Mouse (Mus musculus): ENCODE data around the gene Dock6. TPM values are rescaled to one million over a fixed set of nuclear protein-coding genes. Genes with fewer than 3 reads are reported as not detected.
A peak's percentile ranks its signal among the peaks of the same experiment; 100 is the strongest.
"Not testable (repeated sequence)": the region's sequence is repeated elsewhere in the genome, so short reads cannot be mapped to it uniquely, and the experiment has no call there.

Gene Dock6
- total RNA-seq (2021), result 10 to 100 TPM; 11.3 to 13.1 TPM
- long read RNA-seq, partial matches to known transcripts, result 1 of 4 reads
- long read RNA-seq, other reads (novel, unspliced or antisense), result 3 of 4 reads

DNA sequence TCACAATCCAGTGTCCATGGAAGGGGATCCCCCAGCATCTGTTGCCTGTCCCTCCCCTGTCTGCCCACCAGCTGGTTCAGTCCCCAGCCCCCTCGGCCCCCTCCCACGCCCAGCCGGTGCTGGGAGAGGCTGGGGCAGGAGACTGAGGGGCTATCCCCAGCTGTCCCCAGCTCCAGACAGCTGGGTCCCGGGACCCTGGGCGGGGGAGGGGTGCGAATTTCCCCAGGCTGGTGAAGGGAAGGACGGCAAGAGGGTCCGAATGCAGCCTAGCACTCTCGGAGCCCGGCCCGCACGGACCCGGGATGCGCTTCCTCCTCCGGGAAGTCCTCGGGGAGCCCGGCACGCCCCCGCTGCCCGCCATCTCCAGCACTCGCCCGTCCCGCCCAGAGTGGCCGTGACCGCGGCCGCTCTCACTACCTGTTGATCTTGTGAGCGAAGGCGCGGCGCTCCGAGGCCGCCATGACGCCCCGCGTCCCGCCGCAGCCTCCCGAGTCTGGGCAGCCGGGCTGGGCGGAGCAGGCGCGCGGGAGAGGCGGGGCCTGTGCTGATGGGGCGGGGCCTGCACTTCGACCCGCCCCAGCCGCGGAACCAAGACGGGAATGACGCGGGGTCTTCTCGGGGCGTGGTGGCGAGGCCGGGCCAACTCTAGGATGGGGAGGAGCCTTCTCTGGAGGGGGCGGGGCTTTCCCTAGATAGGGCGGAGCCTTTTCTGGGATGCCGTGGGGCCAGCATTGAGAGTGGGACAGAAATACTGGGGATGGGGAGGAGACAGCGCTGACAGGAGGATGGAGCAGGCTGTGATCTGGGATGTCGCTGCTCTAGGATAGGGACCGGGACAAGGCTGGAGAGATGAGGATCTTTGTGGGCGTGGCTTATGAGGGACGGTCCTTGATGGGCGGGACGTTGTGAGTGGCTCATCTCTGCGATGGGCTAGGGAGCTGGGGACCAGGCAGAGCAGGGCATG is at the start of gene Dock6:
Dock6 (minus strand) TSS at position 508 of the 964 bp plus-strand sequence.
- peak; percentile 38 to 75 for DNase-seq (ENCODE audit: low spot score in 2 of 2)

DNA sequence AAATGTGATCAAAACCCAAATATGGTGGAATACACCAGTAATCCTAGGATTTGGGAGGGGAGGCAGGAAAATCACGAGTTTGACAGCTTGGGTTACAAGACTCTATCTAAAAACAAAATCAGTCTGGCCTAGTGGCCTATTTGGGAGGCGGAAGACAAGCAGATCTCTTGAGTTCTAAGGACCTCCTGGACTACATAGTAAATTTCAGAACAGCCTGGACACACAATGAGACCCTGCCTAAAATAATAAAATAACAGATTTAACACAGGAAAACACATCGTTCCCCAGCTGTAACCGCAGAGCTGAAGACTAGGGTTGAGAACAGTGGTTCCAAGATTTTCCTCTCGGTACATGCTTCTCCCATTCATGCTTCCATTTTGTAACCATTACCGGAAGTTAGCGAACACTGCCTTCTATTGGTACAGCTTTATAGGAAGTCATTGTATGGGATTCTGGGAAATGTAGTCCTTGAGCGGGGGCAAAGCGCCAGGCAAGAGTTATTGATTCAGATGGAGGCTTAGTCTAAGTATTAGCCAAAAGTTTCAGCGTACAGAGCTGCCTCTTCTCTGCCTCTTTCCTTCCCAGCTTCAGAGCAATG is 48.9 kb upstream of the Dock6 start:
- peak; percentile 50 to 87 for DNase-seq (ENCODE audit: low spot score in 2 of 2)

DNA sequence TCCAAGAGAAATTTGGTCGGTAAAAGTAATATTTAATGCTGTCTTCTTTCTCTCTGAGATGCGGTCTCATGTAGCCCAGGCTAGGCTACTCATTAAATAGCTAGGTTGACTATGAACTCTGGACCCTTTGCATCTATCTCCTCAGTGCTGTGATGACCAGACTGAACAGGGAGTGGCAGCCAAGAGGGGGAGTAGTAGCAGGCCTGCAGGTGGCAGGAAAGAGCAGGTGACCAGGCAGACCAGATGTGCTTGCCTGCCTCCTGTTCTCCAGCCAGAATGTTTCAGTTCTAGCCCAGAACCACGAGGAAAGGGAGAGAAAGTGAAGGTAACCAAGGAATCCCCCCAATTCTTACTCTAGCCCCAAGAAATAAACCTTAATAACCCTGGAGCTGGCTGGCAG is 36.8 kb upstream of the Dock6 start:
- no peak for DNase-seq (ENCODE audit: low spot score in 2 of 2)

DNA sequence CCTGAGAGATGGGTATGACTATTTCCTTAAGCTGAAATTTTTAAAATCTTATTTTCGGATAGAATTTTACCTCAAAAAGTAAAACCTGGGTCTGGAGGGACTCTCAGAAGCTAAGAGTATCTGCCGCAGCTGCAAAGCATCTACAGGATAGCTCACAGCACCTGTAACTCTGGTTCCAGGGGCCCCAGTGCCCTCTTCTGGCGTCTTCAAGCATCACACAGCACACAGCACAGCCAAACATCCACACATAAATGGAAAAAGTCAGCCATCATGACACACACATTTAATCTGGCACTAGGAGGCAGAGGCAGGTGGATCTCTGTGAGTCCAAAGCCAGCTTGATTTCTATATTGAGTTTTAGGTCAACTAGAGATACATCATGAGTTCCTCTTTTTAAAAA is 24.2 kb upstream of the Dock6 start:
- DNase-seq (ENCODE audit: low spot score in 2 of 2), result no peak

DNA sequence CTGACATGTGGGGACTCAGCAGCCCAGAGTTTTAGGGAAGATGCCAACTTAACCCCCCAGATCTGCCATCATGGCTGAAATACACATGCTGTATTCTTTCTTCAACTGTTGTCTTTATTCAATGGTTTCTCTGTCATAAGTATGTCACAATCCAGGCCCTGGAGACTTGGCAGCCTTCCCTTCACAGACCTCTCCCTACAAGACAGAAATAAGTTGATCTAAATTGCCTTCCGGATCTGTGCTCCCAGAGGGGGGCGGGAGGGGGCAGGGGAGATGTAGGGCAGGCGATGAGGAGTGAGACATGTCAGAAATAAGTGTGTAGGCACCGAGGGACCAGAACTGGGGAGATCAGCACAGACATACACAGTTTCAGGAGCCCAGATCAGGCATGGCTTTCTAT is 19.8 kb upstream of the Dock6 start:
- no peak for DNase-seq (ENCODE audit: low spot score in 2 of 2)

DNA sequence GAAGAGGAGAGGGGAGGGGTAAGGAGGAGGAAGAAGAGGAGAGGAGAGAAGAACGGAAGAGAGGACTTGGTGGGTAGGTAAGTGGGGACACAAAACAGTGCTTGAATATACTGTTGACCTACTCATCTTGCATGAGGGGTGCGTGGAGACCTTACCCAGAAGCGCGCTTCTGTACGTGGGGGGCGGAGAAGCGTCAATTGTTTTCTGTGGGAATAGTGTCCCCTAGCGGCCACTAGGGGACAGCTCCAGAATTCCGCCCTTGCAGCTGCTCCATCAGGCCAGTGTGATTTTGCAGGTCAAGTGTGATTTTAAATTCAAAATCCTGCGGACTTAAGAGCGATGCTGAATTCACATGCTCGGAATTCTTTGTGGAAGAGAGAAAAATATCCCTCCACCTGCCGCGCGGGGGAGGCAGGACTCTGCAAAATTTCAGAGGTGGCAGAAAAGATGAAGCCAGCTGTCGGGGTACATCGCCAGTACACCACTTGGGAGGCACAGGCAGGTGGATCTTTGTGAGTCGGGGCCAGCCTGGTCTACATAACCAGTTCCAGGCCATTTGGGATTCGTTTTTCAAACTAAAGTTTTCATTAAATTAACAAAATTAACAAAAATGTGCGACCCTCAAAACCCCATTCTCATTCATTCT is 18.6 kb upstream of the Dock6 start:
- peak in 1 of 2 experiments; percentile 63 for DNase-seq (ENCODE audit: low spot score in 2 of 2)

DNA sequence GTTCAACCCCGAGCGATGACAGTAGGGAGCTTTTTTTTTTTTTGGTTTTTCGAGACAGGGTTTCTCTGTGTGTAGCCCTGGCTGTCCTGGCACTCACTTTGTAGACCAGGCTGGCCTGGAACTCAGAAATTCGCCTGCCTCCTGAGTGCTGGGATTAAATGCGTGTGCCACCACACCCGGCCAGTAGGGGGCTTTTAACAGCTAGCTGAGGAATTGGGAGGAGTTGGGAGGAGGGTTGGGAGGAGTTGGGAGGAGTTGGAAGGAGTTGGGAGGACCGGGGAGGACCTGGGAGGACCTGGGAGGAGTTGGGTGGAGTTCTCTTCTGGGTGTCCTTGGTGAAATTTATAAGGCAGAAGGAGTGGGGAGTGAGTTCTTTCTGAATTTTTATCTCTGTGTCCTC is 16.9 kb upstream of the Dock6 start:
- peak in 1 of 2 experiments; percentile 52 for DNase-seq (ENCODE audit: low spot score in 2 of 2)

DNA sequence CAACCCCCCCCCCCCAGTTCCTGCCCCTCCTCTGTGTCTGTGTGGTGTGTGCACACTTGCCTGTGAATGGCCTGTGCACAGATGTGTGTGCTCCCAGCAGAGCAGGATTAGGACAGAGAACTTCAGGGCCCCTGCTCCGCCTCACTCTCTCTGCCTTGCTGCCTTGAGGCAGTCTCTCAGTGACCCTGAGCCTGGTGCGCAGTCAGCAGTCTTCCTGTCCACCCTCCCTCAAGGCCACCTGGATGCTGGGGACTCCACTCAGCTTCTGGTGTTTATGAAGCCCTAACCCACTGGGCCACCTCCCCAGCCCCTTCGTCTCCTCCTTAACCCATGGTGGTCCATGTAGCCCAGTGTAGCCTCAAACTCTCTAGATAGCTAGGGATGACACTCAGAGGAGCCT is 15.3 kb upstream of the Dock6 start:
- DNase-seq (ENCODE audit: low spot score in 2 of 2), result no peak

DNA sequence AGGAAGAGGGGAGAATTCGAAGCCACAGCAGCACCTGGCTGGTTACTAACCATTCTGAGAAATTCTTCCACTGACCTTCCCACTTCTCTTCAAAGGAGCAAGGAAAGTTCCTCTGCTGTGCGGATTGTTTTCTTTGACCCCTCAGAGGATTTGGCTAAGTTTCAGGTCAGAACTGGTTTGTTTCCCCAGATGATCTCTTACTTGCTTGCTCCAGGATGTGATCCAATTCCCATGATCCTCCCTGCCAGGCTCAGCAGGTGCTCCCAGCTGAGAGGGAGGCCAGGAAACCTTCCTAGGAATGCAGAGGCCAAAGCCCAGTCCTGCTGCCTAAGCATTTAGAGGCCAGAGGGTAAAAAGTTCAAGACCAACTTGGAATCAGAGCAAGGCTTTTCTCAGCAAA is 14.2 kb upstream of the Dock6 start:
- no peak for DNase-seq (ENCODE audit: low spot score in 2 of 2)

DNA sequence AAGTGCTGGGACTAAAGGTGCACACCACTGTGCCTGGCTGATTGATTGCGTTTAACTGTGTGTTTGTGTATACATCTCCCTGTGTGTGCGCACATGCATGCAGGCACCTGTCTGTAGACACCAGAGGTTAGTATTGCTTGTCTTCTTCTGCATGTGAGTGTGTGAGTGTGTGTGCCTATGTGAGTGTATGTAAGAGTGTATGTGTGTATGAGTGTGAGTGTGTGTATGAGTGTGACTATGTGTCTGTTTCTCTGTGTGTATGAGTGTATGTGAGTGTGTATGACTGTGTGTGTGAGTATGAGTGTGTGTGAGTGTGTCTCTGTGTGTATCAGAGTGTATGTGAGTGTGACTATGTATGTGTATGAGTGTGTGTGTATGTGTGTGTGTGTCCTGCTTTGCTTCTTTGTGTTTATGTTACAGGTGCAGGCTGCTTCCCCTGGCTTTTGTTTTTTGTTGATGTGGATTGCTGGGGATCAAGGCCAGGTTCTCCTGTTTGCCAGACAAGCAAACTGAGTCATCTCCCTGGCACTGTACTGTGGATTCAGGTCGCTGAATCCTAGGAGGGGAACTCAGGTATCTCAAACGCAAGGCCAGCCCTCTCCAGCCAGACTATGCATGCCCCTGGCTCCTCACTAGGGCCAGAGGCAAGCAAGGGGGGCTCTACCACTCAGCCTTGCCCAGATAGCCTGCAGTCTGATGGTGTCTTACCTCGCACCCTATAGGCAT is 13.4 kb upstream of the Dock6 start:
- no peak for DNase-seq (ENCODE audit: low spot score in 2 of 2)

DNA sequence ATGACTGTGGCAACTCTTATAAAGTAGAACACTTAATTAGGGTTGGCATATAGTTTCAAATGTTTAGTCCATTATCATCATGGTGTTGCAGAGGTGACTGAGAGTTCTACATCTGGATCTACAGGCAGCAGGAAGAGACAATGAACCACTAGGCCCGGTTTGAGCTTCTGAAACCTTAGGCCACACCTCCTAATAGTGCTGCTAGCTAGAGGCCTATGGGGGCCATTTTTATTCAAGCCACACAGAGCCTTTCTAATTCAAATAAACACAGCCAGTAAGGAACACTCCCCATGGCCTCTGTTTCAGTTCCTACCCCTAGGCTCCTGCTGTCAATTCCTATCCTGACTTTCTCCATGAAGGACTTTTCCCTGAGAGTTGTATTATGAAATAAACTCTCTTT is 9.7 kb upstream of the Dock6 start:
- DNase-seq (ENCODE audit: low spot score in 2 of 2), result no peak

DNA sequence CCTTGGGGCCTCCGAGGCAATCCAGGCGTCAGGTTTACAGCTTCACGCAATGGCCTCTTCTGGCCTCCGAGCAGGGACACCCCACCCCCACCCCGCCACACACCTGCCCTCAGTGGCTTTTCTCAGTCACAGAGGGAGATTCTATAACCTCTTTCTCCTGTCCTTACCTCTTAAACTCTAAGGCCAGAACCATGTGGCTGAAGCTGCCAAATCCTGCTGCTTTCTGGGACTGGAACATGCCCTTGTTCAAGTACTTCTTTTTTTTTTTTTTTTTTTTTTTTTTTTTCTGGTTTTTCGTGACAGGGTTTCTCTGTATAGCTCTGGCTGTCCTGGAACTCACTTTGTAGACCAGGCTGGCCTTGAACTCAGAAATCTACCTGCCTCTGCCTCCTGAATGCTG is 7.9 kb upstream of the Dock6 start:
- DNase-seq (ENCODE audit: low spot score in 2 of 2), result not testable (repeated sequence)

DNA sequence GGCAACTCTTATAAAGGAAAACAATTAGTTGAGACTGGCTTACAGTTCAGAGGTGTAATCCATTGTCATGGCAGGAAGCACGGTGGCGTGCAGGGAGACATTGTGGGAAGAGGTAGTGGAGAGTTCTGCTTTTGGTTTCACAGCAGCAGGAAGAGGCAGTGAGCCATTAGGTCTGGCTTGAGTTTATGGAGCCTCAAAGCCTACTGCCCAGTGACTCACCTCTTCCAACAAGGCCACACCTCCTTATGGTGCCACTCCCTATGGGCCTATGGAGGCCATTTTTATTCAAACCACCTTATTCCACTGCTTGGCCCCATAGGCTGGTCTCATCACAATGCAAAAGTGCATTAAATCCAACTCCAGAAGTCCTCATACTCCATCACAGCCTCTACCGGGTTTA is 7.2 kb upstream of the Dock6 start:
- DNase-seq (ENCODE audit: low spot score in 2 of 2), result no peak

DNA sequence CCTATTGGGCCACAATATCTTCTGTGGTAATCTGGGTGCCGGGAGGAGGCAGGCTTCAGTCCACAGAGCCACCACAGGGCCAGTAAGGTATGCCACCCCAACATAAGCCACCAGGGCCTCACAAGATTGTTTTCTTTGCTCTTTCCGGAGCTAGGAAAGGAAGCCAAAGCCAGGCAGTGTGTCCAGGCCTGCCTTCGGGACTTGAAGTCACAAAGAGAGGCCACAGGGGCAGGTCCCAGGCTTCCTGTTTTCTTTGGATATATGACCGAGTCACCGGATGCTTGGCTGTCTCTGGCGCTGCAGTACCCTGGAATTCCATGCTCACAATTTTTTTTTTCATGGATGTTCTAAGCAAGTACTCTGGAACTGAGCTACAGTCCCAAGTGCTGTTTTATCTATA is 5.6 kb upstream of the Dock6 start:
- DNase-seq (ENCODE audit: low spot score in 2 of 2), result no peak

DNA sequence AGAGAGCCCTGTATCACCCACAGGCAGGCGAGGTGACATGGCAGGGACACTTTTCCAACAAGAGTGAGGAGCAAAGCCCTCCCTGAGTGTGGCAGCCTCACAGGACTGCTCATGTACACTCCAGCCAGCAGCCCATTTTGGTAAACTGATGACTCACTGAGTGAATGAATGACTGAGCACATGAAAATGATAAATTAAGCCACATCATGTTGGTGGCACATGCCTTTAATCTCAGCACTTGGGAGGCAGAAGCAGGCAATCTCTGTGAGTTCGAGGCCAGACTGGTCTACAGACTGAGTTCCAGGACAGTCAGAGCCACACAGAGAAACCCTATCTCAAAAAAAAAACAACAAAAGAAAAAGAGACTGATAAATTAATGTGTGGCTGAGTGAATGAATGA is 5.1 kb upstream of the Dock6 start:
- DNase-seq (ENCODE audit: low spot score in 2 of 2), result no peak

DNA sequence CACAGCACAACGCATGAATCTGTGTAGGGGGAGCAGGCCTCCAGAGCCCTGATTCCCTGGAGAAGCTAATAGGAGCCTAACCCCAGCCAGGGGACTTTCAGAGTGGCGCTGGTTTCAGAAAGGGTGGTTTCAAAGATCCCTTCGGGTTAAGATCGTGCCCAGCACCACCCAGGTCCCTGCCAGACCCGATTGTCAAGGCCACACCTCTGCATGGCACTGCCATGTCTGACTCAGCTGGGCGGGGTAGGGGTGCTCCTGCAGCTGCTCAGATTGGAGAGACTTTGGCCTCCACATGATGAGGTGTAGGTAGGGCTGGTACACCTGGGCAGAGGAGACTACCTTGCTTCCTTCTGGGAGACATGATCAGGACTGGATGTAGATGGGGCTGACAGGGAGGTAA is 2.5 kb upstream of the Dock6 start:
- DNase-seq (ENCODE audit: low spot score in 2 of 2), result no peak

DNA sequence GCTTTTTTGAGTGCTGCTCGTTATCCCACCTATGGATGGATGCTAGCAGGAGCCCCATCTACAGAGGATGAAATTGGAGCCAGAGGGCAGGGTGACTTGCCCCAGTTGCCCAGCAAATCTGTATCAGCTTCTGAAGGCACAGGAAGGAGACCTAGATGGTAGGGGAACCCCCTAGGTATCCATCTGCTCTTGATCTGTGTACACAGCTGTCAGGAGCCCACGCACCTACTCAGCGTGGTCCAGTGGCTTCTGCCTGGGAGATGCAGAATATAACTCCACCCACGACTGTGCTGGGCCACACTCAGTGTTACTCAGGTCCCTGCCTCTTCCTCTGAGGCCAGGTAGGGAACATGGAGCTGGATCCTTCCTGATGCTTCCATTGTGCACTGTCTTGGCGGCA is 1.5 kb upstream of the Dock6 start:
- no peak for DNase-seq (ENCODE audit: low spot score in 2 of 2)

DNA sequence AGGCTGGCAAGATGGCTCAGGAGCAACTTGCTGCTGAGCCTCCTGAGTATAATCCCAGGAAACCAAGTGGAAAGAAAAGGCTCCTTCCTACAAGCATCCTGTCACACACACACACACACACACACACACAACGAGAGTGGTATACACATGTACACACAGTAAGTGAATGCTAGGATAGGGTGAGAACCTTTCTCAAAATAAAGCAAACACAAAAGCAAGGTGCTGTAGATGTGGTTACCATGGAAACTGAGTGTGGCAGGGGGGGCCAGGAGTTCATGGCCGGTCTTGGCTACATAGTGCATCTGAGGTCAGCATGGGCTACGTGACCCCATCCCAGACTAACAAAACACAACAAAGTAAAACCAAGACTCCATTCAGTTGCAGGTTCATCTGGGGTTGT is 1.4 kb downstream of the Dock6 start:
- DNase-seq (ENCODE audit: low spot score in 2 of 2), result no peak

DNA sequence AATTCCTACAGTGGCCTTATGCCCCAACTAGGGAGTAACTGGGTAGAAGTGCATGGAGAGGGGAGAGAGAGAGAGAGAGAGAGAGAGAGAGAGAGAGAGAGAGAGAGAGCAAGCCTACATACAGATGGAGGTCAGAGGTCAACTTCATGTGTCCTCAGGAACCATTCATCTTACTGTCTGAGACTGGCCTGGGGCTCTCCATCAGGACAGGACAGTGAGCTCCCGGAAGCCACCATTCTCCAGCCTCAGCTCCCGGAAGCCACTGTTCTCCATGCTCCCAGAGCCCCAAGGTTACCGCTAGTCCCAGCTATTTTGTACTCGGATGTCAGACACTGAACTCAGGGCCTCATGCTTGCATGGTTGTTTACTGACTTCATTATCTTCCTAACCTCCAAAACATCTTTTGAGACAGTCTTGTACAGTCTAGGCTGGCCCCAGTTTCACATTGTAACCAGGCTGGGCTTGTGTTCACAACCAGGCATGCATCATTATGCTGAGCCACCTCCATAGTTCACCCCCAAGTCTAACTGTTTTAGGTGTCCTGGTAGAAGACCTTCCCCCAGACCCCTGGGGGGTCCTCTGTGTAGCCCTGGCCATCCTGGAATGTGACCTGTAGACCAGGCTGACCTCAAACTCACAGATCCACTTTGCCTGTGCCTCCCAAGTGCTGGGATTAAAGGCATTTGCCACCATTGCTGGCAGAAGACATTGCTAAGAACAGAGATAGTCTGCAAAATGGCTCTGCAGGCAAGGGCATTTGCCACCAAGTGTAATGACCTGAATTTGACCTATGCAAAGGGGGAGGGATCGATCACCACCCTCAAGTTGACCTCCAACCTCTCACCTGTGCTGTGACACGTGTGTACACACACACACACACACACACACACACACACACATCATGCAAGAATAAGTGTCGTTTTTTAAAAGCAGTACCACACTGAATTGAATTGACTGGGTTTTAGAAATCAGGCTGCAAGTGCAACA is 2.5 kb downstream of the Dock6 start:
- DNase-seq (ENCODE audit: low spot score in 2 of 2), result no peak

DNA sequence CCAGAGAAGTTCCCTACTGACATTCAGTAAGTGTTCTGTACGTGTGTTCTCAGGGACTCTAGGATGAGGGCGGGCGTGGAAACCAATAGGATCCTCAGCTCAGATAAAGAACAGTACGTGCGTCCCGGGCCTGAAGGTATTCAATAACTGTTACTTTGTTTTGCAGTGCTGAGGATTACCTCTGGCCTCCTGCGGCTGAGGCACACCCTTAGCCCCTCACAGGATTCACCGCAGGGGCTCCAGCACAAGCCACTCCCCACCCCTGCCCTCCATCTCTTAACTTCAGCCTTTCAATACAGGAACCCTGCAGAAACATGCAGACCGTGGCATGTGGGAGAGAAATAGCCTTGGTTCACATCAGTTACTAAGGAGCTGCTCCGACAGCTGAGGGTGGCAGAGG is 4.5 kb downstream of the Dock6 start:
- DNase-seq (ENCODE audit: low spot score in 2 of 2), result no peak

Measured in layer of hippocampus, adult 18-20 months (tissue).